Mouse (Mus musculus) frontal cortex, postnatal 10 days (tissue): ENCODE measurements at regions not wholly inside any gene's neighbourhood (a gene's known extent, or its start where the extent isn't known, plus 50 kb on each side); places are given as distances from the start of the nearest gene placed in this dataset.

Experiments
- DNase-seq, 2 experiments: peaks; one replicate each; pipeline ENCODE4 v3.0.0; 2022; ENCODE audit warnings: low spot score in 2 of 2, mixed read lengths in 1 of 2

- DNase-seq, result no peak
These were observed 478.8 kb downstream of the Slitrk6 start for GRCm38 (mm10) chr14:110276192-110276591.

GRCm38 (mm10) chr14:110271270-110271669 lies 483.7 kb downstream of the Slitrk6 start:
- no peak for DNase-seq

GRCm38 (mm10) chr14:110244466-110244865 lies 510.5 kb downstream of the Slitrk6 start:
- no peak for DNase-seq

DNA sequence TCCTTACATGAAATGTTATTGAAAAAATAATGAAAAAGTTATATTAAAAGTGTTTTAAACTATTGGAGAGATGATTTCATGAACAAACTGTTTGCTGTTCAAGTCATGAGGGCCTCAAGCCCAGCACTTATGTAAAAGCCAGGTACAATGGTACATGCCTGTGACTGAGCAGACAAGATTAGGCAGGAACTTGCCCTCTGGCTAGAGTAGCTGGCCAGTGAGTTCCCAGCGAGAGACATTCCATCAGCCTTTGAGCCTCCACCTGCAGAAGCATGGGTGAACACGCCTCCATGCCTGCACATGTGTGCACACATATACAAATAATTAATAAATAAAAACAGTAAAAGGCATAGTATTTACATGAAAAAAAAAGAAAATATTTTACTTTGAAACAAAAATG lies 511.4 kb downstream of the Slitrk6 start:
- DNase-seq, result no peak

DNA sequence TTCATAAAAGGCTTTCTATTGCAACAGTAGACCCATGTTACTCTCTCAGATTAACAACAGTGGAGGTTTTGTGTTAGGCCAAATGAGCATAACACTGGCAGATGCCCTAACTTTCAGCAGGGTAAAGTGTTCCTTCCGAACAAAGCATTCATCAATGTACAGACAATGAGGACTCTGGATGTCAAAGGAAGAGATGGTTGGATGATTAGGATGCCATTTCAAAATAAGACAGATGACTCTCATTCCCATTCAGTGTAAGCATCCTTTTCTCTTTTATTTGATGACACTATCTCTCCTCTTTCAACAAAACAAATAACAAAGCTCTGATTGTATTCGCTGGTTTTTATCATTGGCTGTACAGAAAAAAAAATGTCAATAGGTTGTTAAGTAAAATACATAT lies 516.1 kb downstream of the Slitrk6 start:
- no peak for DNase-seq

DNA sequence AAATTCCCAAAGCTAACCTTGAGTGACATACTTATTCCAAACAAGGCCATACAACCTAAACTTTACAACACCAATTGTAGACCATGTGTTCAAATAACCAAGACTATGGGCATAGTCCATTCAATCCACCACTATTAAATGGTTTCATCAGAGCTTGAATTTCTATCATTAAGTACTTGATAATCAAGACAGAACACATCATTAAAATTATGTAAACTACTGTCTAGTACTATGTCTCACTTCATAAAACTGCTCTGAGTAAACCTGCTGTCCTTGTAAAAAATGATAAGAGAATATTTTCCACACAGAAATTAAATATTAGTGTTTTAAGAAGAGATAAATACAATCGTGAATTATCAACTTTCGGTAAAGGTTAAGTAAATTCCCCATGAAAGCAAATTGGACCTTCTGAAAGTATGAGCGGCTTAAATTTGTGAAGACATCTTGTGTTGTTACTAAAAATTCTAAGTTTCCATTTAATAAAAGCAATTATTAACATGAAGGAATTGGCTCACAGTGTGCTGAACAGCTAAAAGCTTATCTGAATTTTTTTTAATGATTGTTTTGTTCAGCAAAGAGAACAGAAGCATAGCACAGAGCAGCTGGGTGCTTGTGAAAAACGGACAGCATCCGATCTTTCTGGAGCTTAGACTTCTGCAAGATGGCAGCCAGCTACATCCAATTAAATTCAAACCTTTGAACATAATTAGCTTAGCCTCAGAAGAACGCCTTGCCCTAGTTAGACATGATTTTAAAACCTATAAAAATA lies 530.1 kb downstream of the Slitrk6 start:
- DNase-seq, result no peak

DNA sequence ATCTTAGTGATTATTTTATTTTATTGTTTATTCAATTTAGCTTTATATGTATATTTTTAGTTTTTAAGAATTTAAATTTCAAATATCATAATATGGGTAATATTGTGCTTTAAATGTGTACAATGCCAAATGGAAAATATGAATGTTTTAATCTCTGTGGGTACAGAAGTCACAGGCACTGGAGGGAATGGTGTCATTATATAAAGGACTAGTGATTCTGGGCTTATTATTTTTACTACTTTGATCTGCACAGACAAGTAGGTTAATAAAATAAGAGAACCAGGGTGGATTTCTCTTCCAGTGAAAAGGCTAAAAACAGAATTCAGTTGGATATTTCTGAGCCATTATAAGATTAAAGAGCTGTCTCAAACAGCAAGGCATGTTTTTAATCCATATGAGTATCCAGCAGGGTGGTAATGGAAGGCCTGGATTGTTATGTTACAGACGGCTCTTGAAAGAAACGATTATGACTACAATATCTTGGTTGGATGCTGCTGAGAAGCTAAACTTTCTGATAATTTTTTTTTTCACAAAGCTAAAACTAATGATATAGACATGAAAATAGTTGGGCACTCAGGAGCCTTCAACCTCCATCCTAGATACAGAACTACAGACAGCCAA lies 563.9 kb downstream of the Slitrk6 start:
- no peak for DNase-seq

GRCm38 (mm10) chr14:110190471-110190870 lies 564.5 kb downstream of the Slitrk6 start:
- DNase-seq, result no peak

DNA sequence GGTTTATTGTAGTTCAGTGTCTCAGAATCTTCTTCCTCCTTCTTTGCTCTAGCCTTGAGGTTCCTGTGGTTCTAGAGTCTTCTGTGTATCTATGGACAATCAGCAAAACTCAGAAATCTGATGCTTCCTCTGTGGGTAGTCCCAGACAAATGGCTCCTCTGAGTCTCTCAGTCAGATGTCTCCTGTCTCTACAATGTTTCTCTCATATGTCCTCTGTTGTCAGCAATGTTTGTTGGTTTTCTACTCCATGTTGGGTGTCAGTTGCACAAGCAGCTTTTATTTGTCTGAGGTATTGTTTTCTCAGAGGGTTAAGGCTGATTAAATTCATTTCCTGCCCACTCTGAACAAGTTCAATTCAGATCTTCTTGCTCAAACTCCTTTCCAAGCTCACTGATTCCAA lies 575.8 kb downstream of the Slitrk6 start:
- DNase-seq, result no peak

GRCm38 (mm10) chr14:110171162-110172117 lies 583.5 kb downstream of the Slitrk6 start:
- no peak for DNase-seq

GRCm38 (mm10) chr14:110168632-110169031 lies 586.3 kb downstream of the Slitrk6 start:
- no peak for DNase-seq

GRCm38 (mm10) chr14:110128265-110128664 lies 626.7 kb downstream of the Slitrk6 start:
- DNase-seq, result no peak

GRCm38 (mm10) chr14:110125936-110126710 lies 628.8 kb downstream of the Slitrk6 start:
- no peak for DNase-seq

DNA sequence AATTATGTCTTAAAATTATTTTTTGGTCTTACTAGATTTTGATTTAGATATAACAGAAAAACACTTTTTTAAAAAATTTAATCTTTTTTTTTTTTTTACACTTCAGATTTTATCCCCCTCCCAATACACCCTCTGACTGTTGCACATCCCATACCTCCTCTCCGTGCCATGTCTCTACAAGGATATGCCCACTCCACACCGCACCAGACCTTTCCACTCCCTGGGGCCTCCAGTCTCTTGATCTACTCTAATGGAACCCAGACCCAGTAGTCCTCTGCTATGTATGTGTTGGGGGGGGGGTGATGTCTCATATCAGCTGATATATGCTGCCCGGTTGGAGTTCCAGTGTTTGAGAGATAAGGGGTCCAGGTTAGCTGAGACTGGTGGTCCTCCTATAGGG lies 632.2 kb downstream of the Slitrk6 start:
- no peak for DNase-seq

GRCm38 (mm10) chr14:110115578-110115977 lies 639.4 kb downstream of the Slitrk6 start:
- no peak for DNase-seq

- DNase-seq, result no peak
These were observed 654.1 kb downstream of the Slitrk6 start for GRCm38 (mm10) chr14:110100852-110101251.

- DNase-seq, result no peak
These were observed 676.6 kb downstream of the Slitrk6 start for GRCm38 (mm10) chr14:110078351-110078750.

- no peak for DNase-seq
These were observed 707.2 kb downstream of the Slitrk6 start for GRCm38 (mm10) chr14:110047748-110048147.

DNA sequence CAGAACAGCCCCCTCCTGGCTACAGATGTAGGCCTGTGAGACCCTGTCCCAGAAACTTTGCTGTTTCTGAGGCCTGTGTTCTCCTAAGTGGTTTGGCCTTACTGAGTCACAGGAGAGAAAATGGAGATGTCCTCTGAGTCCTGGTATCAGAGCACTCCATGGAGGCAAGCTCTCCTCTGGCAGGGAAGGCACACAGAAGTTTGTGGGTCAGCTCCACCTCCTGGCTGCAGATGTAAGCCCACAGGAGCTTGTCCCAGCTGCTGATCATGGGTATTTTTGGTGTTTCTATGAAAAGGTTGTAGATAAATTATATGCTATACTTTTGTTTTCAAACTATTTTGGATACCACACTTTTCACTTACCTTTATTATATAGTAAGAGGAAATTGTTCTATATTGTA lies 711.7 kb downstream of the Slitrk6 start:
- no peak for DNase-seq

DNA sequence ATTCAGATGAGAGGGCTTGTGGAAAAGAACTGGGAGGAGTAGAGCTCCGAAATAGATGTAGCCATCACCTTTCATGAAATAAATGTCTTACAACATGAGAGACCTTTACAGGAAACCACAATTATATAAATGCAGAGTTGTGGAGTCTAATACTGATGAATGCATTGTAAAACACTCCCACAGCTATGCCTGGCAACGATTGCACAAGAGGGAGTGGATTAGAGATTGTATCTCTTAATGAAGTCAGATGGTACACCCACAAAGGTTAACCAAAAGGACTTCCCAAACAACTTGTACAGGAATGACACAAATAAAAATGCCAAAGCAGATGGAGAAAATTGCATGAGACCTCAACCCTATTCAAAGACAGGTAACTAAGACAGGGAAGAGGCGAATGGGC lies 733.1 kb downstream of the Slitrk6 start:
- no peak for DNase-seq

- DNase-seq, result no peak
These were observed 739.8 kb downstream of the Slitrk6 start for GRCm38 (mm10) chr14:110015126-110015525.

DNA sequence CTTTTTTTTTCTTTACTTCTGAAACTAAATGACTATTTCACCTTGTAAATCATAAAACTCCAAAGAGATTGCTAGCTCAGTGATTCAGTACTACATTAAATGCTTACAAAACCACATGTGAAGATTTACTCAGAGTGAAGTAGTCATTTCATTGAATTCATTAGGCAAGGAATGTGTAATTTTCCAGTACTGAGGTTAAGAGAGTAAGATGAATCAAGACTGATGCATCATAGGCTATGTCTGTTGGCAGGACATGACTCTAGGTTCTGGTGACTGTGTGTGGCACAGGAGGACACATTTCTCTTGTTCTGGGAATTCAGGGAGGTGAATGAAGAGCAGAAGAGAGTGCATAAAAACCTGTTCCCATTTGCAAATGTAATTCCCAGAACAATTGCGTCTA lies 741.7 kb downstream of the Slitrk6 start:
- DNase-seq, result no peak
